Mouse (Mus musculus): ENCODE data around the gene Gm128. TPM values are rescaled to one million over a fixed set of nuclear protein-coding genes. Genes with fewer than 3 reads are reported as not detected.

The Gm128 gene
- total RNA-seq, 2 experiments from 2014 or later = 0.17 to 0.26 TPM

- DNase-seq (ENCODE audit: low spot score in 2 of 2) = no peak
Observed at GRCm38 (mm10) chr3:95200132-95200531, 41.3 kb downstream of the Gm128 start.

GRCm38 (mm10) chr3:95199101-95199500 lies 42.3 kb downstream of the Gm128 start:
- DNase-seq (ENCODE audit: low spot score in 2 of 2) = no peak

GRCm38 (mm10) chr3:95195772-95196171 lies 45.6 kb downstream of the Gm128 start:
- no peak for DNase-seq (ENCODE audit: low spot score in 2 of 2)

DNA sequence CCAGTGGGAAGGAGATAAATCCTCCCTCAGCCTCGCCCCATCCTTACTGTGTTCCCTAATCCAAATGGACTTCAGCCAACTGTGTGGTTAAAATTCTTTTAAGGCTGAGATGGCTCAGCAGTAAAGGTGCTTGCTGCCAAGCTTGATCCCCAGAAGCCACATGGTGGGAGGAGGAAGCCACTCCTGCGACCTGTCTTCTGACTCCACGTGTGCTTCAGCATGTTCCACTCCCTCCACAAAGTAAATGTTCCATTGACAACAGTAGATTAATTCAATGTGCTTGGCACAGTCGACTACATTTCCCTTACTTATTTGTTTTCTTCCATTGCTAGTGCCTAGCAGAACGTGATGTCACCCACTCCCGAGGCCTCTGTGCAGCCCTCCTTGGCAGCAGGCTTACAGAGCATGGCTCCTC lies 46.7 kb downstream of the Gm128 start:
- no peak for DNase-seq (ENCODE audit: low spot score in 2 of 2)

Other genes starting within 250 kb of the Gm128 start
- gene Zfp687, start 226.2 kb downstream of the Gm128 start, total RNA-seq (2021) = 10 to 100 TPM; 22.7 to 26.1 TPM
- 100 to 1,000 TPM; 267 to 274 TPM for gene Psmd4, start 199.0 kb downstream of the Gm128 start, total RNA-seq (2021)
- gene Pip5k1a, start 134.7 kb downstream of the Gm128 start, total RNA-seq (2021) = 10 to 100 TPM; 50.9 to 55.4 TPM
- 10 to 100 TPM; 45.8 to 59.5 TPM for gene Vps72, start 130.6 kb downstream of the Gm128 start, total RNA-seq (2021)
- gene Tmod4, start 117.1 kb downstream of the Gm128 start, total RNA-seq (2021) = 1 to 10 TPM in 1 of 2 experiments, not detected in 1; 1.2 TPM
- gene Scnm1, start 107.6 kb downstream of the Gm128 start, total RNA-seq (2021) = 10 to 100 TPM; 25.6 to 33.4 TPM
- 1 to 10 TPM; 6.6 to 7.8 TPM for gene Lysmd1, start 107.5 kb downstream of the Gm128 start, total RNA-seq (2021)
- gene Tnfaip8l2, start 99.2 kb downstream of the Gm128 start, total RNA-seq (2021) = 1 to 10 TPM; 3.0 to 4.5 TPM
- gene Sema6c, start 81.1 kb downstream of the Gm128 start, total RNA-seq (2021) = 1 to 10 TPM; 1.6 to 2.5 TPM
- gene Gabpb2, start 23.7 kb downstream of the Gm128 start, total RNA-seq (2021) = 10 to 100 TPM; 21.4 to 22.1 TPM
- gene Cdc42se1, start 12.9 kb downstream of the Gm128 start, total RNA-seq (2021) = 10 to 100 TPM; 62.8 to 75.0 TPM
- gene Mllt11, start 9.4 kb downstream of the Gm128 start, total RNA-seq (2021) = 1 to 10 TPM; 5.9 to 6.2 TPM
- gene Bnipl, start 9.6 kb upstream of the Gm128 start, total RNA-seq (2021) = not detected
- gene Mindy1, start 39.7 kb upstream of the Gm128 start, total RNA-seq (2021) = 100 to 1,000 TPM in 1 of 2 experiments, 10 to 100 TPM in 1; 75.5 to 124 TPM
- gene Prune1, start 40.5 kb upstream of the Gm128 start, total RNA-seq (2021) = 10 to 100 TPM; 20.1 to 21.9 TPM
- 1 to 10 TPM; 1.4 to 1.7 TPM for gene Anxa9, start 65.6 kb upstream of the Gm128 start, total RNA-seq (2021)
- gene Cers2, start 73.2 kb upstream of the Gm128 start, total RNA-seq (2021) = 100 to 1,000 TPM; 191 to 231 TPM
- 10 to 100 TPM; 20.0 to 25.2 TPM for gene Setdb1, start 115.6 kb upstream of the Gm128 start, total RNA-seq (2021)
- gene 4930558C23Rik, start 161.2 kb upstream of the Gm128 start, total RNA-seq (2021) = not detected
- 10 to 100 TPM; 50.1 to 60.5 TPM for gene Arnt, start 192.8 kb upstream of the Gm128 start, total RNA-seq (2021)